Mouse (Mus musculus) embryonic facial prominence, embryonic 13.5 days (tissue): ENCODE results near the gene Zfp784. TPM values are rescaled to one million over a fixed set of nuclear protein-coding genes. Genes with fewer than 3 reads are reported as not detected.

ENCODE experiments used
- ATAC-seq: fragments of 200-750 bp; cut with Nextera tagmentation; 2 replicates; pipeline ENCODE4 v1.8.0; 2017; ENCODE audit warnings: low read depth; ENCODE audit not compliant: insufficient number of reproducible peaks, insufficient read depth, low FRiP score, low TSS enrichment
- H3K27ac ChIP-seq: fragments of 300-500 bp; sonication (generic); 2 replicates; pipeline ENCODE4 v1.5.1; 2015; ENCODE audit warnings: moderate library complexity, mild to moderate bottlenecking, inconsistent platforms
- H3K27me3 ChIP-seq: fragments of 300-500 bp; sonication (generic); 2 replicates; pipeline ENCODE4 v1.6.1; 2015; ENCODE audit warnings: mild to moderate bottlenecking, inconsistent platforms
- H3K36me3 ChIP-seq: fragments of 300-500 bp; sonication (generic); 2 replicates; pipeline ENCODE4 v1.6.1; 2015; ENCODE audit warnings: mild to moderate bottlenecking, inconsistent platforms
- H3K4me1 ChIP-seq: fragments of 300-500 bp; sonication (generic); 2 replicates; pipeline ENCODE4 v1.6.1; 2015; ENCODE audit warnings: inconsistent platforms
- H3K4me2 ChIP-seq: fragments of 300-500 bp; sonication (generic); 2 replicates; pipeline ENCODE4 v1.6.1; 2015; ENCODE audit warnings: moderate library complexity, mild to moderate bottlenecking, inconsistent platforms
- H3K4me3 ChIP-seq: fragments of 300-500 bp; sonication (generic); 2 replicates; pipeline ENCODE4 v1.5.1; 2015; ENCODE audit warnings: mild to moderate bottlenecking, inconsistent platforms
- H3K9ac ChIP-seq: fragments of 300-500 bp; sonication (generic); 2 replicates; pipeline ENCODE4 v1.6.1; 2015; ENCODE audit warnings: mild to moderate bottlenecking, inconsistent platforms
- H3K9me3 ChIP-seq: fragments of 300-500 bp; sonication (generic); 2 replicates; pipeline ENCODE4 v1.6.1; 2016; ENCODE audit warnings: inconsistent platforms
- WGBS: fragments of 180-500 bp; shearing (Covaris S2); methylation state at CpG from one replicate; pipeline ENCODE4 v1.1.7; 2015; ENCODE audit warnings: mixed read lengths; 5-methylcytosine and 5-hydroxymethylcytosine counted together
- polyA plus RNA-seq: library from polyadenylated mRNA; unstranded; fragments of >200 nt; fragmentation: Nextera tagmentation; extraction: Ambion mirVana; gene quantifications from 2 replicates; pipeline ENCODE4 v1.2.1, GENCODE M21; 2015

Zfp784 gene
- polyA plus RNA-seq, 1 experiment from 2014 or later, result 5.6 TPM

GRCm38 (mm10) chr7:5056651-5057263 lies 18.5 kb upstream of the Zfp784 start:
- under 1% methylated on average over 52 of the region's 55 CpGs for WGBS
- Histone ChIP-seq H3K36me3 (no peaks in the 10 kb centered on the region), H3K27me3 (peaks cover 53% of the 10 kb centered on the region), H3K4me1 (peaks cover 60% of the 10 kb centered on the region), H3K9ac (peak overlapping the region; percentile 89), H3K4me3 (peak overlapping the region; percentile 68), H3K27ac (peak overlapping the region; percentile 62), H3K9me3 (no peaks in the 10 kb centered on the region), H3K4me2 (peak overlapping the region; percentile 82)
- ATAC-seq, result no peak

GRCm38 (mm10) chr7:5053456-5054179 lies 15.4 kb upstream of the Zfp784 start:
- Histone ChIP-seq H3K36me3 (no peaks in the 10 kb centered on the region), H3K4me1 (peaks cover 54% of the 10 kb centered on the region), H3K27ac (no peak overlapping the region), H3K27me3 (peaks cover 53% of the 10 kb centered on the region), H3K4me2 (peak overlapping the region; percentile 87), H3K9ac (peak overlapping the region; percentile 90), H3K4me3 (peak overlapping the region; percentile 77), H3K9me3 (no peaks in the 10 kb centered on the region)
- ATAC-seq, result no peak
- WGBS, result 7% methylated on average over 32 of the region's 32 CpGs

DNA sequence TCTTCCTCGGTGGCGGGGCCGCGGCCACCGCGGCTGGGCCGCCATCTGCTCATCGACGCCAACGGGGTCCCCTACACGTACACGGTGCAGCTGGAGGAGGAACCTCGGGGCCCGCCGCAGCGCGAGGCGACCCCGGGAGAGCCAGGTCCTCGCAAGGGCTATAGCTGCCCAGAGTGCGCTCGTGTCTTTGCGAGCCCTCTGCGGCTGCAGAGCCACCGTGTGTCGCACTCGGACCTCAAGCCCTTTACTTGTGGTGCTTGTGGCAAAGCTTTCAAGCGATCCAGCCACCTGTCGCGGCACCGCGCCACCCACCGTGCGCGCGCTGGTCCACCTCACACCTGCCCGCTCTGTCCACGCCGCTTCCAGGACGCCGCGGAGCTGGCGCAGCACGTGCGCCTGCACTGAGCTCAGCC lies 14.7 kb upstream of the Zfp784 start:
- no peaks in the 10 kb centered on the region for H3K36me3 ChIP-seq
- 4% methylated on average over 45 of the region's 45 CpGs for WGBS
- no peaks in the 10 kb centered on the region for H3K9me3 ChIP-seq
- ATAC-seq, result no peak
- peaks cover 51% of the 10 kb centered on the region for H3K27me3 ChIP-seq
- H3K9ac ChIP-seq, result peak overlapping the region; percentile 90
- H3K27ac ChIP-seq, result no peak overlapping the region
- peaks cover 50% of the 10 kb centered on the region for H3K4me1 ChIP-seq
- H3K4me2 ChIP-seq, result peak overlapping the region; percentile 87
- peak overlapping the region; percentile 77 for H3K4me3 ChIP-seq

DNA sequence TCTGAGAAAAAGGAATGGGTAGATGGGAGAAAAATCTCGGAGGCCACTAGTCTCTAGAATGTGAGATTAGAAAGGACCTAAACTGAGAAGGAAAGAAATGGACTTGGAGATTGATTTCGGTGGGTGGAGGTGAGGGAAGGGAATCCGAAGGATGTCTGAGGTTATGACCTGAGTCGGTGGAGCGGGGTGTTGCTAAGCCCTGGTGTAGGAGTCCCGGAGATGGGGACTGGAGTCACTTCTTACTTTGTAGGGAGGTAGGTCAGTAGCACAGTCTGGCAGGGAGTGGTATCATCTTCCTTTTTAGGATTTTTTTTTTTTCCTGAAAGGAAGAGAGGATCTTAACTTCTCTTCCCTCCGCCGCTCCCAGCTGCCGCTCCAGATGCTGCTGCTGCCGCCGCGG lies 14.2 kb upstream of the Zfp784 start:
- H3K4me1 ChIP-seq, result peaks cover 45% of the 10 kb centered on the region
- H3K27me3 ChIP-seq, result peaks cover 46% of the 10 kb centered on the region
- H3K27ac ChIP-seq, result no peak overlapping the region
- 2% methylated on average over 12 of the region's 12 CpGs for WGBS
- peak overlapping the region; percentile 90 for H3K9ac ChIP-seq
- no peaks in the 10 kb centered on the region for H3K36me3 ChIP-seq
- H3K9me3 ChIP-seq, result no peaks in the 10 kb centered on the region
- ATAC-seq, result no peak
- H3K4me2 ChIP-seq, result peak overlapping the region; percentile 87
- peak overlapping the region; percentile 77 for H3K4me3 ChIP-seq

- Histone ChIP-seq H3K27me3 (peaks cover 45% of the 10 kb centered on the region), H3K4me1 (peaks cover 42% of the 10 kb centered on the region), H3K36me3 (no peaks in the 10 kb centered on the region), H3K4me2 (peak within 1 kb of the TSS; percentile 87), H3K9me3 (no peaks in the 10 kb centered on the region), H3K4me3 (peak within 1 kb of the TSS; percentile 77), H3K9ac (peak within 1 kb of the TSS; percentile 90), H3K27ac (peak within 1 kb of the TSS; percentile 57; the same call in 1 of the 2 replicates)
- ATAC-seq, result peak; percentile 62; the same call in 1 of the 2 replicates
- WGBS, result under 1% methylated on average over 65 of the region's 65 CpGs
These were observed 13.2 kb upstream of the Zfp784 start, which contains the start of gene Zfp580 for GRCm38 (mm10) chr7:5051193-5052192. Gene Zfp580, plus strand, starts transcription at chr7:5051538.

GRCm38 (mm10) chr7:5047313-5047712 lies 9.1 kb upstream of the Zfp784 start:
- Histone ChIP-seq H3K36me3 (no peaks in the 10 kb centered on the region), H3K4me2 (no peak overlapping the region), H3K4me1 (peaks cover 12% of the 10 kb centered on the region), H3K4me3 (no peak overlapping the region), H3K27ac (no peak overlapping the region), H3K9me3 (no peaks in the 10 kb centered on the region), H3K9ac (no peak overlapping the region), H3K27me3 (peaks cover 6% of the 10 kb centered on the region)
- WGBS, result 35% methylated on average over 2 of the region's 2 CpGs
- ATAC-seq, result no peak

GRCm38 (mm10) chr7:5046112-5046511 lies 7.9 kb upstream of the Zfp784 start:
- Histone ChIP-seq H3K4me2 (no peak overlapping the region), H3K9ac (no peak overlapping the region), H3K36me3 (peaks cover 7% of the 10 kb centered on the region), H3K27ac (no peak overlapping the region), H3K4me3 (no peak overlapping the region), H3K4me1 (peaks cover 8% of the 10 kb centered on the region; the same call in 1 of the 2 replicates), H3K9me3 (no peaks in the 10 kb centered on the region), H3K27me3 (no peaks in the 10 kb centered on the region)
- WGBS, result 71% methylated on average over 2 of the region's 2 CpGs
- no peak for ATAC-seq

DNA sequence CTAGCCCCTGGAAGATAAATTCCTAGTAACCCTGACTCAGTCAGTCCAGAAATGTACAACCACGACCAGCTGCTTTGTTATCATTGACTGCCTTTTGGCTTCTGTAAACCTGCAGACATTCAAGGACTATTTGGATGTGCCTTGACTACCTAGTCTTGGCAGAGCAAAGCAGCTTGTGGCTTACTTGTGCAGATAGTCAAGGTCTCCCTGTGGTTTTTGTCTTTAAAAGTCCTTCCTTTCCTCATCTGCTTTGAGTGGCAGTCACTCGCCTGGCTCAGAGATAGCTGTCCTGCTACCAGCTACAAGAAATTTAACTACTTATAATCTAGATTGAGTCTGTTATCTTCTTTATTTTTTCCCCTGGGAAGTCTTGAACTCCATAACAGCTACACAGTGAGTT lies 6.7 kb upstream of the Zfp784 start:
- ATAC-seq, result no peak
- no peak overlapping the region for H3K4me2 ChIP-seq
- peaks cover 10% of the 10 kb centered on the region for H3K36me3 ChIP-seq
- no peaks in the 10 kb centered on the region for H3K4me1 ChIP-seq
- H3K9ac ChIP-seq, result no peak overlapping the region
- H3K27ac ChIP-seq, result no peak overlapping the region
- no peaks in the 10 kb centered on the region for H3K9me3 ChIP-seq
- no peaks in the 10 kb centered on the region for H3K27me3 ChIP-seq
- H3K4me3 ChIP-seq, result no peak overlapping the region
- WGBS, result 76% methylated on average over 2 of the region's 2 CpGs

DNA sequence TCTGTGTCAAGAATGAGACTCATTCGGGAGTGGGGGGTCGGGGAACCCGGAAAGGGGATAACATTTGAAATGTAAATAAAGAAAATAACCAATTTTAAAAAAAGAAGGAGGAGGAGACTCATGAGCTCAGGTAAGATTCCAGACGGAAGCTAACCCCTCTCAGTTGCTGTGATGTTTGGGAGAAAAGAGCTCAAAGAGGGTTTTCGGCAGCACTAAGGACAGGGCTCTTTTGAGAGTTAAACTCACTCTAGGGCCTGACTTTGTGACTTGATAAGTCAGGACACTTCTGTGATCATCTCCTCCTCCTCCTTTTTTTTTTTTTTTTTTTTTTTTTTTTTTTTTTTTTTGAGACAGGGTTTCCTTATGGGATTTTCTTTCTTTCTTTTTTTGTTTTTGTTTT lies 694 bp upstream of the Zfp784 start:
- peaks cover 9% of the 10 kb centered on the region for H3K4me1 ChIP-seq
- H3K9me3 ChIP-seq, result peaks cover 14% of the 10 kb centered on the region
- WGBS, result 37% methylated on average over 5 of the region's 5 CpGs
- ATAC-seq, result no peak
- peak overlapping the region; percentile 60 for H3K4me2 ChIP-seq
- H3K27me3 ChIP-seq, result no peaks in the 10 kb centered on the region
- peak overlapping the region; percentile 61 for H3K4me3 ChIP-seq
- H3K36me3 ChIP-seq, result peaks cover 40% of the 10 kb centered on the region
- peak overlapping the region; percentile 97 for H3K27ac ChIP-seq
- peak overlapping the region; percentile 81 for H3K9ac ChIP-seq

DNA sequence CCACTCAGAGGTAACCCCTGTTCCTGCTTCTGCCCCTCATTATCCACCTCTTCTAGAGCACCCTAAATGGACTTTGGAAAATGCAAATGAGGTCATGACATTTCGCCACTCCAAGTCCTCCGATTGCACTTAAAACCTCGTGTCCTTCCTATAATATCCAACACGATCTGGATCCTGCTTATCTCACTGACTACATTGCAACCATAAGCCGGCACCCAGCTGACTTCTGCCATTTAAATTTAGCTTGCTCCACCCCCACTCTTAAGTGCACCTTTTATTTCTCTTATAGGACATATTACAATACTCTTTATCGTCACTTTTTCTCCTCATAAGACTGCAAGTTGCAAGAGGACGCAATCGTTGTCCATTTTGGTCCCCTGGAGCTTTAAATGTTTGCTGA lies 779 bp downstream of the Zfp784 start:
- ATAC-seq, result no peak
- peaks cover 55% of the 10 kb centered on the region for H3K36me3 ChIP-seq
- 89% methylated on average over 8 of the region's 8 CpGs for WGBS
- peak overlapping the region; percentile 60 for H3K4me2 ChIP-seq
- H3K9me3 ChIP-seq, result peaks cover 18% of the 10 kb centered on the region
- peaks cover 9% of the 10 kb centered on the region for H3K4me1 ChIP-seq
- H3K9ac ChIP-seq, result no peak overlapping the region
- no peaks in the 10 kb centered on the region for H3K27me3 ChIP-seq
- H3K4me3 ChIP-seq, result peak overlapping the region; percentile 61
- H3K27ac ChIP-seq, result peak overlapping the region; percentile 97

- Histone ChIP-seq H3K4me3 (no peak overlapping the region), H3K9ac (no peak overlapping the region), H3K9me3 (peaks cover 21% of the 10 kb centered on the region), H3K36me3 (peaks cover 60% of the 10 kb centered on the region), H3K4me1 (peaks cover 9% of the 10 kb centered on the region), H3K4me2 (0 out of 2 replicates have a peak overlapping the region, but pooled peaks have one; percentile 60), H3K27me3 (no peaks in the 10 kb centered on the region), H3K27ac (no peak overlapping the region)
- ATAC-seq, result no peak
- 96% methylated on average over 7 of the region's 7 CpGs for WGBS
These were observed 1.2 kb downstream of the Zfp784 start for GRCm38 (mm10) chr7:5037026-5037425.
